Mouse (Mus musculus) CH12.LX (cell line): Measurements from ENCODE around the gene Apeh. TPM values are rescaled to one million over a fixed set of nuclear protein-coding genes. Genes with fewer than 3 reads are reported as not detected.

Source experiments
- DNase-seq: peaks from one replicate; pipeline ENCODE4 v3.0.0-alpha.2; 2013; ENCODE audit errors: extremely low read depth
- H3K27ac ChIP-seq: 2 replicates; pipeline ENCODE4 v1.5.1; 2012; ENCODE audit warnings: low read depth, mild to moderate bottlenecking, control low read depth, moderate library complexity; ENCODE audit not compliant: insufficient read depth
- H3K27me3 ChIP-seq: replicated peaks from 2 replicates; pipeline ENCODE3; 2012; ENCODE audit warnings: inconsistent platforms
- H3K36me3 ChIP-seq, 2 experiments: replicated peaks in 1 of 2; 2 replicates each; pipeline versions ENCODE3 to v1.6.1; 2012; ENCODE audit warnings: inconsistent platforms in 1 of 2, low read length in 1 of 2, mild to moderate bottlenecking in 1 of 2, mixed read lengths in 1 of 2, moderate library complexity in 1 of 2; ENCODE audit not compliant: control insufficient read depth in 1 of 2, insufficient read depth in 1 of 2
- H3K4me1 ChIP-seq, 2 experiments: 2 replicates each; pipeline ENCODE4 v1.6.1; 2012; ENCODE audit warnings: inconsistent platforms in 1 of 2, moderate library complexity in 1 of 2; ENCODE audit not compliant: insufficient read depth in 2 of 2, control insufficient read depth in 1 of 2
- H3K4me2 ChIP-seq: 2 replicates; pipeline ENCODE4 v1.6.1; 2012; ENCODE audit warnings: low read depth, mild to moderate bottlenecking, control low read depth; ENCODE audit not compliant: poor library complexity, insufficient read depth, severe bottlenecking
- H3K4me3 ChIP-seq, 3 experiments: fragments of 150-350 bp in 1 of 3; sonication (generic) in 1 of 3; replicated peaks in 1 of 3; 2 replicates each; pipeline versions ENCODE3 to v1.5.1; 2011 to 2012; ENCODE audit warnings: low read depth in 2 of 3, low read length in 2 of 3, mild to moderate bottlenecking in 2 of 3, moderate library complexity in 2 of 3, control low read depth in 1 of 3, improper control_type of control experiment in 1 of 3, inconsistent platforms in 1 of 3, mixed read lengths in 1 of 3; ENCODE audit not compliant: poor library complexity in 1 of 3
- H3K79me2 ChIP-seq: replicated peaks from 2 replicates; pipeline ENCODE4 v1.6.1; 2012; ENCODE audit warnings: mild to moderate bottlenecking, moderate library complexity; ENCODE audit not compliant: control insufficient read depth, poor library complexity, insufficient read depth, severe bottlenecking; ENCODE audit errors: extremely low read depth
- H3K9ac ChIP-seq: 2 replicates; pipeline ENCODE4 v1.6.1; 2012; ENCODE audit warnings: low read depth, mild to moderate bottlenecking, control low read depth, moderate library complexity; ENCODE audit not compliant: insufficient read depth
- H3K9me3 ChIP-seq: replicated peaks from 2 replicates; pipeline ENCODE3; 2012; ENCODE audit warnings: low read length, inconsistent platforms, mixed read lengths
- BHLHE40 ChIP-seq: IDR thresholded peaks from 2 replicates; pipeline ENCODE4 v1.6.1; 2011; ENCODE audit warnings: mild to moderate bottlenecking, low read depth, low read length, improper control_type of control experiment
- CHD1 ChIP-seq: IDR thresholded peaks from 2 replicates; pipeline ENCODE4 v1.6.1; 2012; ENCODE audit warnings: low read depth, low read length, improper control_type of control experiment, inconsistent platforms
- CHD2 ChIP-seq: IDR thresholded peaks from 2 replicates; pipeline ENCODE4 v1.6.1; 2011; ENCODE audit warnings: low read length, improper control_type of control experiment
- CTCF ChIP-seq, 2 experiments: IDR thresholded peaks in 1 of 2; conservative IDR thresholded peaks in 1 of 2; 2 replicates each; pipeline ENCODE4 v1.5.1; 2011 to 2012; ENCODE audit warnings: low read depth in 2 of 2, low read length in 2 of 2, improper control_type of control experiment in 1 of 2, inconsistent platforms in 1 of 2, mild to moderate bottlenecking in 1 of 2, moderate library complexity in 1 of 2
- E2F4 ChIP-seq: IDR thresholded peaks from 2 replicates; pipeline ENCODE4 v1.6.1; 2011; ENCODE audit warnings: low read depth, low read length, improper control_type of control experiment; ENCODE audit not compliant: insufficient replicate concordance
- EP300 ChIP-seq: IDR thresholded peaks from 2 replicates; pipeline ENCODE4 v1.6.1; 2011; ENCODE audit warnings: low read length, improper control_type of control experiment
- ETS1 ChIP-seq: conservative IDR thresholded peaks from 2 replicates; pipeline ENCODE4 v1.6.1; 2012; ENCODE audit warnings: low read depth, mild to moderate bottlenecking, inconsistent platforms, low read length, improper control_type of control experiment, moderate library complexity
- GABPA ChIP-seq: IDR thresholded peaks from 2 replicates; pipeline ENCODE4 v1.6.1; 2012; ENCODE audit warnings: low read depth, low read length, improper control_type of control experiment, inconsistent platforms; ENCODE audit not compliant: insufficient replicate concordance
- HCFC1 ChIP-seq: IDR thresholded peaks from 2 replicates; pipeline ENCODE4 v1.6.1; 2012; ENCODE audit warnings: low read depth, mild to moderate bottlenecking, inconsistent platforms, low read length, improper control_type of control experiment
- JUN ChIP-seq: IDR thresholded peaks from 2 replicates; pipeline ENCODE4 v1.6.1; 2011; ENCODE audit warnings: low read depth, mild to moderate bottlenecking, low read length, improper control_type of control experiment, moderate library complexity; ENCODE audit not compliant: insufficient read depth
- JUND ChIP-seq: conservative IDR thresholded peaks from 2 replicates; pipeline ENCODE4 v1.6.1; 2011; ENCODE audit warnings: low read depth, low read length, improper control_type of control experiment
- MAX ChIP-seq: IDR thresholded peaks from 2 replicates; pipeline ENCODE4 v1.6.1; 2011; ENCODE audit warnings: low read length, improper control_type of control experiment
- MAZ ChIP-seq: IDR thresholded peaks from 2 replicates; pipeline ENCODE4 v1.6.1; 2012; ENCODE audit warnings: low read depth, mild to moderate bottlenecking, inconsistent platforms, low read length, improper control_type of control experiment, moderate library complexity
- MEF2A ChIP-seq: IDR thresholded peaks from 2 replicates; pipeline ENCODE4 v1.6.1; 2014; ENCODE audit warnings: low read depth, mild to moderate bottlenecking, inconsistent platforms, low read length, improper control_type of control experiment, borderline replicate concordance
- MXI1 ChIP-seq: IDR thresholded peaks from 2 replicates; pipeline ENCODE4 v1.6.1; 2011; ENCODE audit warnings: mild to moderate bottlenecking, low read depth, low read length, improper control_type of control experiment
- MYC ChIP-seq: IDR thresholded peaks from 2 replicates; pipeline ENCODE4 v1.6.1; 2011; ENCODE audit warnings: low read depth, mild to moderate bottlenecking, improper control_type of control experiment, low read length
- NELFE ChIP-seq: IDR thresholded peaks from 2 replicates; pipeline ENCODE4 v1.6.1; 2011; ENCODE audit warnings: low read depth, low read length, improper control_type of control experiment
- NRF1 ChIP-seq: IDR thresholded peaks from 2 replicates; pipeline ENCODE4 v1.6.1; 2014; ENCODE audit warnings: low read depth, mild to moderate bottlenecking, inconsistent platforms, low read length, improper control_type of control experiment, moderate library complexity
- PAX5 ChIP-seq: IDR thresholded peaks from 2 replicates; pipeline ENCODE4 v1.6.1; 2012; ENCODE audit warnings: low read length, inconsistent platforms, mixed read lengths
- POLR2A ChIP-seq: IDR thresholded peaks from 2 replicates; pipeline ENCODE4 v1.6.1; 2011; ENCODE audit warnings: low read depth, mild to moderate bottlenecking, improper control_type of control experiment, low read length
- POLR2AphosphoS2 ChIP-seq: IDR thresholded peaks from 2 replicates; pipeline ENCODE4 v1.6.1; 2011; ENCODE audit warnings: low read depth, low read length, improper control_type of control experiment
- RCOR1 ChIP-seq: conservative IDR thresholded peaks from 2 replicates; pipeline ENCODE4 v1.6.1; 2012; ENCODE audit warnings: low read depth, mild to moderate bottlenecking, inconsistent platforms, low read length, improper control_type of control experiment
- SIN3A ChIP-seq: IDR thresholded peaks from 2 replicates; pipeline ENCODE4 v1.6.1; 2012; ENCODE audit warnings: low read length, improper control_type of control experiment, inconsistent platforms
- SMC3 ChIP-seq: IDR thresholded peaks from 2 replicates; pipeline ENCODE4 v1.6.1; 2011; ENCODE audit warnings: low read depth, low read length, improper control_type of control experiment
- TBP ChIP-seq: conservative IDR thresholded peaks from 2 replicates; pipeline ENCODE4 v1.6.1; 2011; ENCODE audit warnings: low read depth, low read length, improper control_type of control experiment
- USF2 ChIP-seq: conservative IDR thresholded peaks from 2 replicates; pipeline ENCODE4 v1.6.1; 2011; ENCODE audit warnings: low read depth, low read length, improper control_type of control experiment
- ZC3H11A ChIP-seq: IDR thresholded peaks from 2 replicates; pipeline ENCODE4 v1.6.1; 2012; ENCODE audit warnings: low read depth, mild to moderate bottlenecking, inconsistent platforms, low read length, improper control_type of control experiment
- ZMIZ1 ChIP-seq: IDR thresholded peaks from 2 replicates; pipeline ENCODE4 v1.6.1; 2012; ENCODE audit warnings: low read depth, mild to moderate bottlenecking, inconsistent platforms, low read length, improper control_type of control experiment
- ZNF384 ChIP-seq: IDR thresholded peaks from 2 replicates; pipeline ENCODE4 v1.6.1; 2012; ENCODE audit warnings: low read depth, low read length, improper control_type of control experiment, inconsistent platforms
- dilution Hi-C: fragments of 300-500 bp; cut with MboI; formaldehyde crosslinking; loops from 2 replicates; pipeline ENCODE4 v1.14.3; 2020; ENCODE audit warnings: low sequenced_read_pairs; ENCODE audit not compliant: extremely low pct_unique_long_range_greater_than_20kb, extremely low pct_ligation_motif_present
- in situ Hi-C: fragments of 300-500 bp; cut with MboI; formaldehyde crosslinking; loops from 3 replicates; pipeline ENCODE4 v1.14.3; 2019; ENCODE audit warnings: low sequenced_read_pairs, low pct_ligation_motif_present, low pct_unique_long_range_greater_than_20kb, mixed read lengths
- polyA plus RNA-seq: library from polyadenylated mRNA; unstranded; fragments of >175 nt; gene quantifications from 2 replicates; pipeline ENCODE4 v1.2.1, GENCODE M21; 2012; ENCODE audit warnings: low read depth; ENCODE audit not compliant: insufficient read length
- total RNA-seq, 2 experiments: library from RNA; depleted of rRNA; stranded (reverse); fragments of 300-350 nt in 1 of 2; fragments of >200 nt in 1 of 2; gene quantifications; 2 replicates each; pipeline ENCODE4 v1.2.3; 2012 to 2014

Apeh gene
- total and polyA plus RNA-seq, 3 experiments = 36.2 to 69.5 (median 53.2) TPM

DNA sequence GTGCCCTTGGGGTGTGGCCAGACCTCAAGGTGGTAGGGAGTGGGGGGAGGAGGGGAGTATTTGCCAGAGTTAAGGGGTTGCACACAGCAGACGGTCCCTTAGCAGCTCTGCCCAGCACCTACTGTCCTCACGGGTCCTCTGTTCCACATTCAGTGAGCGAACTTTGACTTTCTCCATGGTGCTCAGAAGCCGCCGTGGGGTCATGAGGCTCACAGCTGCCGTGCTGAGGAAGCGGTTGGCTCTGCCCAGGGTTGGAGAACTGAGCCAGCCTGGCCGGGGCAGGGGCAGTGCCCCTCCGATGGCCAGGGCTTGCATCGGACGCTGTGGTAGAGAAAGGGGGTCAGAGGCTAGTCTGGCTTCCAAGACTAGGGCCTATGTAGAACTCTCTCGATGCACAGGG, 31.0 kb downstream of the Apeh start:
- dilution Hi-C loops = no loop called here
- no peaks in the 10 kb centered on the region for H3K4me1 ChIP-seq
- no peak overlapping the region for H3K4me3 ChIP-seq
- H3K27me3 ChIP-seq = no peaks in the 10 kb centered on the region
- no peak for TF ChIP-seq MAX
- no peak for TF ChIP-seq MXI1
- no peak for TF ChIP-seq CHD2
- TF ChIP-seq JUND = no peak
- no peak for TF ChIP-seq POLR2A
- no peak for TF ChIP-seq MYC
- no peak for TF ChIP-seq CTCF (conservative IDR thresholded peaks at IDR 0.05 in 1 of 2, IDR thresholded peaks at IDR 0.05 in 1 of 2; ENCODE audit: low read depth in 2 of 2, low read length in 2 of 2)
- no peak for TF ChIP-seq POLR2AphosphoS2
- no peak for TF ChIP-seq USF2
- TF ChIP-seq MEF2A = no peak
- TF ChIP-seq ZMIZ1 = no peak
- no peak for TF ChIP-seq ZC3H11A
- no peak for TF ChIP-seq RCOR1
- TF ChIP-seq ZNF384 = no peak
- no peak for TF ChIP-seq GABPA
- no peak for TF ChIP-seq SIN3A
- TF ChIP-seq EP300 = no peak
- no peak for TF ChIP-seq JUN
- no peak for TF ChIP-seq CHD1
- TF ChIP-seq TBP = no peak
- TF ChIP-seq, all 38 proteins: peak for 0
- Histone ChIP-seq H3K9me3 (no peaks in the 10 kb centered on the region), H3K4me2 (no peak overlapping the region), H3K27ac (no peak overlapping the region), H3K36me3 (peaks cover 89 to 99% of the 10 kb centered on the region in 2 experiments), H3K79me2 (no peaks in the 10 kb centered on the region), H3K9ac (no peak overlapping the region)
- DNase-seq = no peak
- in situ Hi-C loops = no loop called here

DNA sequence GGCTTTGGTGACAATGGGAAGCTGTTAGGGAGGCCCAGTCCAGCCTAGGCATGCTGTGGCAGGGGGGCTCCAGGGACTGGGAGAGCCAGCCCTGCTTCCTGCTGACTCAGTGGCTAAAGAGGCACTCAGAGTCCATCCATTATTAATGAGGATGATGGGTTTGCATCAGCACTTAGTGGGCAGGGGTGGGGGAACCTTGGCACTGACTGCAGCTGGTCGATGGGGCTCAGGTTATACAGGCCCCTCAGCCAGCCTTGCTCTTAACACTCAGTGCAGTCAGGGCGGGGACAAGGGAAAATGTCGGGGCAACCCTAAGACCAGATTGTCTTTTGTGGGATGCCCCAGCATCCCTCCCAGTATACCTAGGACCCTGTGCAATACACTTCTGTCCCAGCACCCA, 32.3 kb downstream of the Apeh start:
- Histone ChIP-seq H3K9me3 (no peaks in the 10 kb centered on the region), H3K27ac (no peak overlapping the region), H3K4me3 (no peak overlapping the region), H3K36me3 (peaks cover 91 to 99% of the 10 kb centered on the region in 2 experiments), H3K79me2 (no peaks in the 10 kb centered on the region), H3K9ac (no peak overlapping the region)
- DNase-seq = no peak
- TF ChIP-seq NELFE (no peak), JUN (no peak), HCFC1 (no peak), GABPA (no peak), CTCF (conservative IDR thresholded peaks at IDR 0.05 in 1 of 2, IDR thresholded peaks at IDR 0.05 in 1 of 2; ENCODE audit: low read depth in 2 of 2, low read length in 2 of 2) (no peak), MYC (no peak), MAZ (no peak), E2F4 (no peak), USF2 (no peak), ETS1 (no peak), BHLHE40 (no peak), NRF1 (no peak), SMC3 (no peak), PAX5 (no peak), POLR2A (no peak), CHD1 (no peak)
- TF ChIP-seq, all 38 proteins: peak for 0
- no peaks in the 10 kb centered on the region for H3K4me1 ChIP-seq
- in situ Hi-C loops = no loop called here
- H3K4me2 ChIP-seq = no peak overlapping the region
- dilution Hi-C loops = no loop called here
- no peaks in the 10 kb centered on the region for H3K27me3 ChIP-seq
